ENCODE assay signal across 13 mouse cellular contexts in genomic region chr16:31651541-31651940, GRCm38 (mm10). TPM values are rescaled to one million over a fixed set of nuclear protein-coding genes. Genes with fewer than 3 reads are reported as not detected.
A peak's percentile ranks its signal among the peaks of the same experiment; 100 is the strongest.
DNase-seq lines count a peak whose midpoint lies in the region; TF ChIP-seq lines count a peak whose summit lies in the region.
"Had no signal": no experiment of that assay in that cellular context is flagged by ENCODE, and none has a peak within 500 bp of the region (broad histone marks: within the 10 kb centered on the region; RNA-seq: fewer than 3 reads in every experiment).

No protein-coding gene starts in this region.

- no peak for TF ChIP-seq CTCF in testis, adult 2 months (IDR thresholded peaks at IDR 0.05; ENCODE audit: control insufficient read depth, insufficient read depth, insufficient replicate concordance, low read depth, low read length)
- TF ChIP-seq CTCF in olfactory bulb, adult 2 months (IDR thresholded peaks at IDR 0.05; ENCODE audit: insufficient read depth, low read depth, low read length) = no peak

- H3K27ac ChIP-seq in testis, adult 2 months (ENCODE audit: control insufficient read depth, insufficient read depth, low read depth, low read length) = peak overlapping the region; percentile 37
- 0 out of 2 replicates have a peak overlapping the region, but pooled peaks have one; percentile 11 for H3K27ac ChIP-seq in olfactory bulb, adult 2 months (ENCODE audit: insufficient read depth, low read depth, low read length)
- H3K27ac ChIP-seq: kidney, postnatal 0 days; liver, embryonic 15.5 days; macrophage had no signal

- TF ChIP-seq POLR2A in testis, adult 2 months (IDR thresholded peaks at IDR 0.05; ENCODE audit: control insufficient read depth, low read depth, low read length) = no peak
- TF ChIP-seq POLR2A in olfactory bulb, adult 2 months (IDR thresholded peaks at IDR 0.05; ENCODE audit: insufficient read depth, low read depth, low read length) = no peak

- H3K4me3 ChIP-seq in testis, adult 2 months (ENCODE audit: control insufficient read depth, low read depth, low read length) = no peak overlapping the region
- no peak overlapping the region for H3K4me3 ChIP-seq in olfactory bulb, adult 2 months (ENCODE audit: insufficient read depth, low read depth, low read length)
- H3K4me3 ChIP-seq: liver, embryonic 15.5 days had no signal

- DNase-seq in adrenal gland, postnatal 10 days = peak; percentile 43
- DNase-seq in adrenal gland, postnatal 4 days (ENCODE audit: low spot score in 2 of 2) = no peak
- peak; percentile 14 for DNase-seq in heart, adult 8-10 months (ENCODE audit: low spot score)
- DNase-seq in heart, postnatal 4 days = no peak
- no peak for DNase-seq in testis, postnatal 10 days (ENCODE audit: low spot score)
- DNase-seq in layer of hippocampus, postnatal 10 days (ENCODE audit: low spot score in 2 of 2) = no peak
- DNase-seq: layer of hippocampus, adult 9-11 months; right cerebral cortex, adult 18-20 months had no signal

- peaks cover 7% of the 10 kb centered on the region for H3K4me1 ChIP-seq in testis, adult 2 months (ENCODE audit: control insufficient read depth, insufficient read depth, low read length)
- H3K4me1 ChIP-seq in olfactory bulb, adult 2 months (ENCODE audit: control insufficient read depth, insufficient read depth, low read length) = peaks cover 16% of the 10 kb centered on the region
- H3K4me1 ChIP-seq: liver, embryonic 15.5 days had no signal

- H3K27me3 ChIP-seq in testis, adult 2 months (ENCODE audit: control insufficient read depth, insufficient read depth, low read length) = no peaks in the 10 kb centered on the region

- WGBS in olfactory bulb, adult 2 months = 69% methylated on average over 3 of the region's 3 CpGs

- H3K36me3 ChIP-seq in testis, adult 2 months (ENCODE audit: control insufficient read depth, insufficient read depth, low read length) = no peaks in the 10 kb centered on the region
- H3K36me3 ChIP-seq: liver, embryonic 15.5 days had no signal

RNA-seq across cellular contexts. Expression of gene Dlg1, which starts 11.7 kb away (rescaled TPM):
- total RNA-seq in adrenal gland, postnatal 10 days (2021) = 10 to 100 TPM; 61.9 to 66.1 TPM
- total RNA-seq in adrenal gland, postnatal 4 days (2021) = 10 to 100 TPM; 65.4 to 78.0 TPM
- total RNA-seq in heart, adult 8-10 months (2022) = 10 to 100 TPM; 57.3 to 66.3 (median 58.5) TPM
- 10 to 100 TPM; 42.0 to 43.5 TPM for total RNA-seq in heart, postnatal 4 days (2021)
- 9.3 and 12.9 TPM in 2 replicates for polyA plus RNA-seq in testis, adult 2 months (2012; rRNA removed)
- not detected in 2 replicates for polyA plus RNA-seq in olfactory bulb, adult 2 months (2012; ENCODE audit: insufficient read depth, insufficient read length, low replicate concordance, missing spikeins)
- 10 to 100 TPM; 49.9 to 59.7 TPM for total RNA-seq in layer of hippocampus, postnatal 10 days (2021)

Comparison
In these comparisons a context has a peak if more than half of its experiments do, and no peak if none do; other contexts are left out.
1. DNase-seq: peak in adrenal gland, postnatal 10 days (single experiment) and heart, adult 8-10 months (single experiment); none in adrenal gland, postnatal 4 days (0 of 2), heart, postnatal 4 days (single experiment), testis, postnatal 10 days (single experiment) and layer of hippocampus, postnatal 10 days (0 of 2).